Mouse (Mus musculus): Measurements from ENCODE around the gene A730061H03Rik. TPM values are rescaled to one million over a fixed set of nuclear protein-coding genes. Genes with fewer than 3 reads are reported as not detected.

A730061H03Rik gene
- polyA plus RNA-seq, 1 experiment, result not detected

GRCm38 (mm10) chr14:55558740-55559448, 1.3 kb downstream of the A730061H03Rik start:
- Histone ChIP-seq H3K36me3 (ENCODE audit: control insufficient read depth) (peaks cover 27% of the 10 kb centered on the region), H3K9me3 (ENCODE audit: control insufficient read depth, low read length) (peaks cover 2% of the 10 kb centered on the region; the same call in 1 of the 2 replicates), H3K4me3 (replicated peaks) (peak overlapping the region; percentile 68), H3K4me1 (ENCODE audit: control insufficient read depth) (peaks cover 78% of the 10 kb centered on the region), H3K27me3 (ENCODE audit: control insufficient read depth) (no peaks in the 10 kb centered on the region)
- TF ChIP-seq GATA1 (IDR thresholded peaks at IDR 0.05; ENCODE audit: low read length) (peak; percentile 68), TAL1 (IDR thresholded peaks at IDR 0.05; ENCODE audit: low read length) (peak; percentile 68)

- Histone ChIP-seq H3K4me1 (ENCODE audit: control insufficient read depth) (peaks cover 77% of the 10 kb centered on the region), H3K36me3 (ENCODE audit: control insufficient read depth) (peaks cover 14% of the 10 kb centered on the region), H3K4me3 (replicated peaks) (no peak overlapping the region), H3K9me3 (ENCODE audit: control insufficient read depth, low read length) (peaks cover 2% of the 10 kb centered on the region; the same call in 1 of the 2 replicates), H3K27me3 (ENCODE audit: control insufficient read depth) (no peaks in the 10 kb centered on the region)
- TF ChIP-seq GATA1 (IDR thresholded peaks at IDR 0.05; ENCODE audit: low read length), result no peak
- TF ChIP-seq TAL1 (IDR thresholded peaks at IDR 0.05; ENCODE audit: low read length), result no peak
Measured at GRCm38 (mm10) chr14:55557587-55557986, 2.6 kb downstream of the A730061H03Rik start.

DNA sequence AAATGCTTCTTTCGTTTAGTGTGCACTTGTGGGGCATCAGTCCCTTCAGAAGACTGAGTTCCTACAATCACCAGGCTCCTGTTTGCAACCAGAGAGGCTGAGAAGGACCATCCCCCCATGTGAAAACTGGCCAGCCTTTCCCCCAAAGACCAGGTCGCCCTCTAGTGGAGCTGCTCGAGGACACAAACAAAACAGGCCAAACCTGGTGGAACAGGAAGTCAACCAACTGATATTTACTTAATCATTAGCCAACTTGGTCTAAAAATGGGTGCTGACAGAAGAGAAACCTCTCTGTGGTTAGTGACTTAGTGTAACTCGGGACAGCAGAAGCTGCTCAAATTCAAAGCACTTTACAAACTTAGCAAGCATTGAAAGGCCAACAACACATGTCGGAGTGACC, 3.2 kb downstream of the A730061H03Rik start:
- Histone ChIP-seq H3K4me1 (ENCODE audit: control insufficient read depth) (peaks cover 75% of the 10 kb centered on the region), H3K36me3 (ENCODE audit: control insufficient read depth) (peaks cover 9% of the 10 kb centered on the region), H3K4me3 (replicated peaks) (no peak overlapping the region), H3K9me3 (ENCODE audit: control insufficient read depth, low read length) (peaks cover 2% of the 10 kb centered on the region; the same call in 1 of the 2 replicates), H3K27me3 (ENCODE audit: control insufficient read depth) (no peaks in the 10 kb centered on the region)
- TF ChIP-seq GATA1 (IDR thresholded peaks at IDR 0.05; ENCODE audit: low read length) (no peak), TAL1 (IDR thresholded peaks at IDR 0.05; ENCODE audit: low read length) (no peak)

DNA sequence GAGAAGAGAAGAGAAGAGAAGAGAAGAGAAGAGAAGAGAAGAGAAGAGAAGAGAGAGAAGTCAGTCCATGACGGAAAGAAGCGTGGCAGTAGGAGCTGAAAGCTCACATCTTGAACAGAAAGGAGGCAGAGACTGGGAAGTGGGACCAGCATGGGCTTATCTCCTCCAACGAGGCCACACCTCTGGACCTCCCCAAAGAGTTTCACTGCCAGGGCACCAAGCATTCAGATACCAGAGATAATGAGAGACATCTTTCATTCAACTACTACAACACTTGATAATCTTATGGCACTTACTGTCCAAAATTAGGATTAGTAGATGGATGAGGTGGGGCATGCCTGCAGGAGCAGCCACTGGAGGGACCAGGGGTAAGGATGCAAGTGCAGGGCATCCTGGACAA, 4.4 kb downstream of the A730061H03Rik start:
- TF ChIP-seq TAL1 (IDR thresholded peaks at IDR 0.05; ENCODE audit: low read length) (no peak), GATA1 (IDR thresholded peaks at IDR 0.05; ENCODE audit: low read length) (no peak)
- Histone ChIP-seq H3K4me1 (ENCODE audit: control insufficient read depth) (peaks cover 64% of the 10 kb centered on the region), H3K27me3 (ENCODE audit: control insufficient read depth) (no peaks in the 10 kb centered on the region), H3K4me3 (replicated peaks) (no peak overlapping the region), H3K9me3 (ENCODE audit: control insufficient read depth, low read length) (peaks cover 2% of the 10 kb centered on the region; the same call in 1 of the 2 replicates), H3K36me3 (ENCODE audit: control insufficient read depth) (peaks cover 3% of the 10 kb centered on the region)

DNA sequence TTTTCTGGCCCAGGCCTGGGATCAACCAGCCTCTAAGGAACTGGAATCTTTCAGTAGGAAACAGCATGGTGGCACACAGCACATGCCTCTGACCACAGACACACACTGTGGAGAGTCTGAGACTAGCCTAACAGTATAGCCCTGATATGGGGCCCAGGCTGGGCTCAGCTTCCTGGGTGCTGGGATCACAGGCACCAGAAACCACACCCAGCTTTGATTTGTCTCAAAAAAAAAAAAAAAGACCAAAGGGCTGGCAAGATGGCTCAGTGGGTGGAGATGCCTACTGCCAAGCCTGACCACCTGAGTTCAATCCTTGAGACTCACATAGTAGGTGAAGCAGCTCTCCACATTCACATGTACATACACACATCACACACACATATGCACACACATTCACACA, 5.6 kb downstream of the A730061H03Rik start:
- no peak overlapping the region for H3K4me3 ChIP-seq (replicated peaks)
- H3K4me1 ChIP-seq (ENCODE audit: control insufficient read depth), result peaks cover 59% of the 10 kb centered on the region
- no peak for TF ChIP-seq GATA1 (IDR thresholded peaks at IDR 0.05; ENCODE audit: low read length)
- no peak for TF ChIP-seq TAL1 (IDR thresholded peaks at IDR 0.05; ENCODE audit: low read length)
- H3K36me3 ChIP-seq (ENCODE audit: control insufficient read depth), result peaks cover 13% of the 10 kb centered on the region
- H3K27me3 ChIP-seq (ENCODE audit: control insufficient read depth), result no peaks in the 10 kb centered on the region
- peaks cover 2% of the 10 kb centered on the region; the same call in 1 of the 2 replicates for H3K9me3 ChIP-seq (ENCODE audit: control insufficient read depth, low read length)

DNA sequence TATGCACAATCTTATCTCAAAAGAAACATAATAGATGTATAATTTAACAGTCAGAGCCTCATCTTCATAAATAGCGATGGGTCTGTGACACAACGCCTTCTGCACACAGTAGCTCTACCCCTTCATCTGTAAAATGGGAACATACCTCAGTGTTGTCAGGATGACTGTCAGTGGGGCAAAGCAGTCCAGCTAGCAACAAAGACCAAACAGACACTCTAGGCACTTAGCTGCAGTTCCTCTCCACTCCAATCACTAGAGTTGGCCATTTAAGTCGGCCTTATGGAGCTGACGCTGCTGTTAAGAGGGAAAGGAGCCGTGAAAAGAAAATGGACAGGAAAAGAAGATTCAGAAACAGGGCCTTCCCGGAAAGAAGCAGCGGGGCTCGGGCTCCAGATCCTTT, 8.4 kb downstream of the A730061H03Rik start:
- H3K27me3 ChIP-seq (ENCODE audit: control insufficient read depth), result no peaks in the 10 kb centered on the region
- peaks cover 42% of the 10 kb centered on the region for H3K36me3 ChIP-seq (ENCODE audit: control insufficient read depth)
- no peak overlapping the region for H3K4me3 ChIP-seq (replicated peaks)

DNA sequence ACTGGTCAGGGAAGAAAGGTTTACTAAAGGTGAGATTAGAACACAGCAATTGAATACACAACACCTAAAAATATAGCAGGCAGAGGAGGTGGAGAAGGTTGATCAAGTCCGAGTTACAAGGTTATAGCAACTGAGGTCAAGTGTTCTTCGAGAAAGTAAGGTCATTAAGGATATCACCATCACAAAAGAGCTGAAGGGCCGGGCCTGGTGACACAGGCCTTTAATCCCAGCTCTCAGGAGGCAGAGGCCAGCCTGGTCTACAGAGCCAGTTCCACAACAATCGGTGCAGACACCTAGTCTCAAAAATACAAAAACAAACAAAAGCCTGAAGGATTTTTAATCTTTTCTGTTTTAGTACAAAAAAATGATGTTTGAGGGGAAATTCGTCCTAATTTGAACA, 8.9 kb downstream of the A730061H03Rik start:
- Histone ChIP-seq H3K9me3 (ENCODE audit: control insufficient read depth, low read length) (peaks cover 2% of the 10 kb centered on the region; the same call in 1 of the 2 replicates), H3K27me3 (ENCODE audit: control insufficient read depth) (no peaks in the 10 kb centered on the region), H3K4me1 (ENCODE audit: control insufficient read depth) (peaks cover 34% of the 10 kb centered on the region), H3K36me3 (ENCODE audit: control insufficient read depth) (peaks cover 46% of the 10 kb centered on the region), H3K4me3 (replicated peaks) (no peak overlapping the region)
- TF ChIP-seq GATA1 (IDR thresholded peaks at IDR 0.05; ENCODE audit: low read length) (no peak), TAL1 (IDR thresholded peaks at IDR 0.05; ENCODE audit: low read length) (no peak)

More for the DNA sequence above, 8.4 kb downstream of the A730061H03Rik start:
- TF ChIP-seq GATA1 (IDR thresholded peaks at IDR 0.05; ENCODE audit: low read length), result no peak
- Histone ChIP-seq H3K4me1 (ENCODE audit: control insufficient read depth) (peaks cover 39% of the 10 kb centered on the region), H3K9me3 (ENCODE audit: control insufficient read depth, low read length) (peaks cover 2% of the 10 kb centered on the region; the same call in 1 of the 2 replicates)

GRCm38 (mm10) chr14:55550191-55550590, 10.0 kb downstream of the A730061H03Rik start:
- peaks cover 58% of the 10 kb centered on the region for H3K36me3 ChIP-seq (ENCODE audit: control insufficient read depth)
- no peaks in the 10 kb centered on the region for H3K27me3 ChIP-seq (ENCODE audit: control insufficient read depth)
- H3K9me3 ChIP-seq (ENCODE audit: control insufficient read depth, low read length), result no peaks in the 10 kb centered on the region
- TF ChIP-seq GATA1 (IDR thresholded peaks at IDR 0.05; ENCODE audit: low read length) (no peak), TAL1 (IDR thresholded peaks at IDR 0.05; ENCODE audit: low read length) (no peak)
- peaks cover 24% of the 10 kb centered on the region for H3K4me1 ChIP-seq (ENCODE audit: control insufficient read depth)
- H3K4me3 ChIP-seq (replicated peaks), result no peak overlapping the region

GRCm38 (mm10) chr14:55544334-55544733, 15.9 kb downstream of the A730061H03Rik start:
- H3K27me3 ChIP-seq (ENCODE audit: control insufficient read depth), result no peaks in the 10 kb centered on the region
- no peaks in the 10 kb centered on the region for H3K9me3 ChIP-seq (ENCODE audit: control insufficient read depth, low read length)
- TF ChIP-seq TAL1 (IDR thresholded peaks at IDR 0.05; ENCODE audit: low read length), result no peak
- no peak for TF ChIP-seq GATA1 (IDR thresholded peaks at IDR 0.05; ENCODE audit: low read length)
- peaks cover 41% of the 10 kb centered on the region for H3K4me1 ChIP-seq (ENCODE audit: control insufficient read depth)
- no peak overlapping the region for H3K4me3 ChIP-seq (replicated peaks)
- H3K36me3 ChIP-seq (ENCODE audit: control insufficient read depth), result peaks cover 77% of the 10 kb centered on the region

All from erythroblast, embryonic 14.5 days (primary cell).